Mouse (Mus musculus) cerebellum, adult 2 months (tissue): ENCODE measurements around the gene Gpr183.

ENCODE experiments used
- CTCF ChIP-seq: fragments of 200-500 bp; IDR thresholded peaks from 2 replicates; pipeline ENCODE4 v1.5.1; 2011; ENCODE audit warnings: low read depth, mild to moderate bottlenecking, control low read depth, low read length, moderate library complexity, borderline replicate concordance; ENCODE audit not compliant: insufficient read depth
- POLR2A ChIP-seq: fragments of 200-500 bp; IDR thresholded peaks from 2 replicates; pipeline ENCODE4 v1.6.1; 2011; ENCODE audit warnings: low read length, control low read depth, borderline replicate concordance; ENCODE audit not compliant: insufficient read depth

DNA sequence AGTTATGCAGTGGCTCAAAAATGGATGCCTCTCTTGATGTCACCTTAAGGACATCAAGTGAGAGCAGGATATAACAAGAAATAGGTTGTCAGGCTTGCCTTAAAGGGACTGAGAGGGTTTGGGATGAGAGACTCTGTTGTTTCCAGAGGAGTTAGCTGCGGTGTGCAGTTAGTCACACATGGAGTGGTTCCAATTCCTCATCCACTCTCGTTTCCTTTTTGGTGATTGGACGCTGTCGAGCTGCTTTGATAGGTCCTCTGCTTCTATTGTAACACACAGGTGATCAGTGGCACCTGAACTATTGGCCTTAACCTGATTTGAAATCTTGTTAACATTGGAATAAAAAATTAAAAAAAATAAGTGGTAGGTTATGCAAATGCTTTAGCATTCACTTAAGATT, 42.3 kb downstream of the Gpr183 start:
- TF ChIP-seq CTCF (no peak), POLR2A (no peak)
